Mouse (Mus musculus) small intestine, adult 2 months (tissue): Measurements from ENCODE around the gene Slc25a40.

Experiments
- CTCF ChIP-seq: fragments of 200-500 bp; IDR thresholded peaks from 2 replicates; pipeline ENCODE4 v1.5.1; 2012; ENCODE audit warnings: low read depth, mild to moderate bottlenecking, control low read depth, inconsistent platforms, low read length, moderate library complexity, mixed read lengths; ENCODE audit not compliant: insufficient replicate concordance, insufficient read length; ENCODE audit errors: extremely low read depth
- POLR2A ChIP-seq: fragments of 200-500 bp; IDR thresholded peaks from 2 replicates; pipeline ENCODE4 v1.6.1; 2012; ENCODE audit warnings: low read depth, mild to moderate bottlenecking, control low read depth, inconsistent platforms, low read length, moderate library complexity

DNA sequence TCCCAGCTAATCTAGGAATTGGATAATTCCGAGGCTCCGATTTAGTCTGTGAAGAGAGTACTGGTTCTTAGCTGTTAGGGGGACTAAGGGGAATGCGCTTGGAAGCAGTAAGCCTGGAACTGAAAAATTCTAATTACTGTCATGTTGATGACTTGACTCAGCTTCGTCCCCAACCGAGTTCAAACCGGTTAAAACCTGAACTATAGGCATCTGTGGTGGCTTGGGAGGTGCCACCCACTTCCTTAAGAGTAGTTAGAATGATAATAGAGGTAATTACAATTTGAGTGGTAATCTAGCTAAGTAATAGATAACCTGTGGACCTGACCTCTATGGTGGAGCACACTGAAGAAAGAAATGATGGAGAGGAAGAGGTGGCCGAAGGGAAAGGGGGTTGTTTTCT is 1.5 kb downstream of the Slc25a40 start:
- TF ChIP-seq POLR2A (no peak), CTCF (no peak)
